Mouse (Mus musculus): Measurements from ENCODE around the gene Atp6v0b.

Gene Atp6v0b

GRCm38 (mm10) chr4:117887133-117887532 lies at the start of gene Atp6v0b:
Atp6v0b (minus strand) TSS chr4:117887333.
- peak; percentile 95 for DNase-seq (ENCODE audit: low read depth, low spot score)

GRCm38 (mm10) chr4:117934081-117934480 lies 46.9 kb upstream of the Atp6v0b start:
- DNase-seq (ENCODE audit: low read depth, low spot score) = no peak

- no peak for DNase-seq (ENCODE audit: low read depth, low spot score)
Observed at GRCm38 (mm10) chr4:117933248-117933647, 46.1 kb upstream of the Atp6v0b start.

GRCm38 (mm10) chr4:117929391-117929881 lies 42.3 kb upstream of the Atp6v0b start, which contains the start of gene Artn:
Artn (minus strand) TSS chr4:117929763.
- no peak for DNase-seq (ENCODE audit: low read depth, low spot score)

- DNase-seq (ENCODE audit: low read depth, low spot score) = peak; percentile 20
Observed at GRCm38 (mm10) chr4:117928699-117929241, 41.6 kb upstream of the Atp6v0b start.

- peak; percentile 51 for DNase-seq (ENCODE audit: low read depth, low spot score)
Observed at GRCm38 (mm10) chr4:117928234-117928633, 41.1 kb upstream of the Atp6v0b start.

- peak; percentile 16 for DNase-seq (ENCODE audit: low read depth, low spot score)
Observed at GRCm38 (mm10) chr4:117926545-117927482, 39.7 kb upstream of the Atp6v0b start.

- DNase-seq (ENCODE audit: low read depth, low spot score) = no peak
Observed at GRCm38 (mm10) chr4:117924916-117925315, 37.8 kb upstream of the Atp6v0b start.

- DNase-seq (ENCODE audit: low read depth, low spot score) = no peak
Observed at GRCm38 (mm10) chr4:117923450-117923849, 36.3 kb upstream of the Atp6v0b start.

GRCm38 (mm10) chr4:117921358-117921757 lies 34.2 kb upstream of the Atp6v0b start:
- no peak for DNase-seq (ENCODE audit: low read depth, low spot score)

GRCm38 (mm10) chr4:117918762-117919161 lies 31.6 kb upstream of the Atp6v0b start:
- DNase-seq (ENCODE audit: low read depth, low spot score) = no peak

- no peak for DNase-seq (ENCODE audit: low read depth, low spot score)
Observed at GRCm38 (mm10) chr4:117918261-117918660, 31.1 kb upstream of the Atp6v0b start.

GRCm38 (mm10) chr4:117917847-117918246 lies 30.7 kb upstream of the Atp6v0b start:
- DNase-seq (ENCODE audit: low read depth, low spot score) = no peak

GRCm38 (mm10) chr4:117917402-117917801 lies 30.3 kb upstream of the Atp6v0b start:
- no peak for DNase-seq (ENCODE audit: low read depth, low spot score)

- DNase-seq (ENCODE audit: low read depth, low spot score) = no peak
Observed at GRCm38 (mm10) chr4:117916386-117916785, 29.3 kb upstream of the Atp6v0b start.

GRCm38 (mm10) chr4:117915489-117916105 lies 28.5 kb upstream of the Atp6v0b start:
- DNase-seq (ENCODE audit: low read depth, low spot score) = peak; percentile 27

- peak; percentile 94 for DNase-seq (ENCODE audit: low read depth, low spot score)
Observed at GRCm38 (mm10) chr4:117914591-117915442, 27.7 kb upstream of the Atp6v0b start, which contains the start of gene Ipo13. Ipo13 (minus strand) TSS chr4:117914999.

- no peak for DNase-seq (ENCODE audit: low read depth, low spot score)
Observed at GRCm38 (mm10) chr4:117914031-117914430, 26.9 kb upstream of the Atp6v0b start.

GRCm38 (mm10) chr4:117913421-117913820 lies 26.3 kb upstream of the Atp6v0b start:
- DNase-seq (ENCODE audit: low read depth, low spot score) = no peak

- DNase-seq (ENCODE audit: low read depth, low spot score) = no peak
Observed at GRCm38 (mm10) chr4:117912685-117913273, 25.6 kb upstream of the Atp6v0b start.

GRCm38 (mm10) chr4:117912131-117912561 lies 25.0 kb upstream of the Atp6v0b start:
- no peak for DNase-seq (ENCODE audit: low read depth, low spot score)
